Mouse (Mus musculus) T-cell, adult 2 months (primary cell): ENCODE measurements around the gene Phactr4.
A peak's percentile ranks its signal among the peaks of the same experiment; 100 is the strongest.
"Not testable (repeated sequence)": the region's sequence is repeated elsewhere in the genome, so short reads cannot be mapped to it uniquely, and the experiment has no call there.

ENCODE experiments used
- DNase-seq: peaks from one replicate; pipeline ENCODE4 v3.0.0; 2022; ENCODE audit warnings: low spot score

The Phactr4 gene

GRCm38 (mm10) chr4:132421923-132422782, at the start of gene Phactr4:
Phactr4 (minus strand) TSS chr4:132422489.
- DNase-seq = peak; percentile 44

GRCm38 (mm10) chr4:132469873-132470272, 47.6 kb upstream of the Phactr4 start:
- DNase-seq = no peak

GRCm38 (mm10) chr4:132464255-132464613, 41.9 kb upstream of the Phactr4 start:
- no peak for DNase-seq

GRCm38 (mm10) chr4:132463430-132464254, 41.4 kb upstream of the Phactr4 start, which contains the start of gene Med18:
Med18 (minus strand) TSS chr4:132463921.
- peak; percentile 93 for DNase-seq

GRCm38 (mm10) chr4:132462836-132463235, 40.5 kb upstream of the Phactr4 start:
- DNase-seq = no peak

- DNase-seq = no peak
These were observed 37.9 kb upstream of the Phactr4 start for GRCm38 (mm10) chr4:132460225-132460624.

GRCm38 (mm10) chr4:132455561-132455960, 33.3 kb upstream of the Phactr4 start:
- no peak for DNase-seq

- DNase-seq = no peak
These were observed 32.9 kb upstream of the Phactr4 start for GRCm38 (mm10) chr4:132455146-132455545.

- DNase-seq = no peak
These were observed 31.9 kb upstream of the Phactr4 start for GRCm38 (mm10) chr4:132454216-132454615.

GRCm38 (mm10) chr4:132449778-132450177, 27.5 kb upstream of the Phactr4 start:
- no peak for DNase-seq

- no peak for DNase-seq
These were observed 23.8 kb upstream of the Phactr4 start for GRCm38 (mm10) chr4:132446105-132446504.

GRCm38 (mm10) chr4:132444516-132444915, 22.2 kb upstream of the Phactr4 start:
- DNase-seq = no peak

GRCm38 (mm10) chr4:132437857-132438256, 15.6 kb upstream of the Phactr4 start:
- DNase-seq = no peak

GRCm38 (mm10) chr4:132432717-132433372, 10.6 kb upstream of the Phactr4 start:
- DNase-seq = no peak

- DNase-seq = no peak
These were observed 5.8 kb upstream of the Phactr4 start for GRCm38 (mm10) chr4:132428022-132428542.

GRCm38 (mm10) chr4:132427493-132427892, 5.2 kb upstream of the Phactr4 start:
- no peak for DNase-seq

- no peak for DNase-seq
These were observed 3.7 kb upstream of the Phactr4 start for GRCm38 (mm10) chr4:132426021-132426420.

- DNase-seq = peak; percentile 34
These were observed 2.5 kb upstream of the Phactr4 start for GRCm38 (mm10) chr4:132424765-132425164.

- peak; percentile 0 for DNase-seq
These were observed 750 bp downstream of the Phactr4 start for GRCm38 (mm10) chr4:132421556-132421922.

GRCm38 (mm10) chr4:132420471-132420870, 1.8 kb downstream of the Phactr4 start:
- DNase-seq = no peak

GRCm38 (mm10) chr4:132415966-132416365, 6.3 kb downstream of the Phactr4 start:
- no peak for DNase-seq

- DNase-seq = not testable (repeated sequence)
These were observed 9.0 kb downstream of the Phactr4 start for GRCm38 (mm10) chr4:132413257-132413656.
